ENCODE assay signal across 11 mouse cellular contexts in the genomic region with DNA sequence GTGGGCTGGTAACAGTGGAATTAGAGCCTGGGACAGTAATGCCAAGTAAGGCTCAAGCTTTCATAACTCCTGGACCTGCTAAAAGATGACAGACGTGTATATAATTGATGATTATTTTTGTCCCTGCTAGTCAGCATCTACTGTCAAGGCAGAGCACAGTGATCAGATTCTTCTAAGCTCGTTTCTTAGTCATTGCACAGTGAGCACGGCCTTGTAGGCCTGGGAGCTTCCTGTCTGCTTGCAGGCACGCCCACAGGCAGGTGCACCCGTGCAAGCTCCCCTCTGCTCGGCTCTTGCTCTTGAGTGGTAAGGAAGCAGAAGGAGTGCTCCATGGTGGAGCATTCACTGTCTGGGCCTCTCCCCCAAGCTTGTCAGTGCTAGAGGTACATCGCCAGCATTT. TPM values are rescaled to one million over a fixed set of nuclear protein-coding genes. Genes with fewer than 3 reads are reported as not detected.
DNase-seq lines count a peak whose midpoint lies in the region; ATAC-seq and TF ChIP-seq lines count a peak whose summit lies in the region.
"Had no signal": no experiment of that assay in that cellular context is flagged by ENCODE, and none has a peak within 500 bp of the region (broad histone marks: within the 10 kb centered on the region; RNA-seq: fewer than 3 reads in every experiment).

No protein-coding gene starts in this region.

- 46% methylated on average over 7 of the region's 7 CpGs for WGBS in intestine, postnatal 0 days
- WGBS in thymus, adult 2 months = 24% methylated on average over 7 of the region's 7 CpGs

- peak overlapping the region; percentile 78 for H3K27ac ChIP-seq in intestine, postnatal 0 days (ENCODE audit: low read depth, low read length)
- peak overlapping the region; percentile 49 for H3K27ac ChIP-seq in thymus, adult 2 months (ENCODE audit: control insufficient read depth, insufficient read depth, low read length)
- H3K27ac ChIP-seq: lung, embryonic 15.5 days had no signal

- peak; percentile 29 for DNase-seq in layer of hippocampus, adult 9-11 months
- no peak for DNase-seq in layer of hippocampus, adult 8-10 months (ENCODE audit: low spot score in 2 of 2)
- peak; percentile 75 for DNase-seq in brain, adult 2 months (ENCODE audit: low read depth, low spot score)
- DNase-seq in thymus, adult 2 months = peak; percentile 66
- no peak for DNase-seq in retina, postnatal 1 day
- no peak for DNase-seq in layer of hippocampus, postnatal 36 days
- no peak for DNase-seq in lung, postnatal 14 days
- DNase-seq: gastrocnemius, postnatal 25 days; kidney, postnatal 4 days had no signal

- ATAC-seq in intestine, postnatal 0 days = peak; percentile 73

- H3K4me2 ChIP-seq in intestine, postnatal 0 days (replicated peaks; ENCODE audit: low read depth) = no peak overlapping the region
- H3K4me2 ChIP-seq: lung, embryonic 15.5 days had no signal

- H3K4me1 ChIP-seq in intestine, postnatal 0 days (replicated peaks; ENCODE audit: control insufficient read depth, insufficient read depth, low read length) = peaks cover 10% of the 10 kb centered on the region; the same call in 1 of the 2 replicates
- H3K4me1 ChIP-seq in thymus, adult 2 months (replicated peaks; ENCODE audit: control insufficient read depth, insufficient read depth, low read length) = peaks cover 8% of the 10 kb centered on the region

- no peak overlapping the region for H3K4me3 ChIP-seq in intestine, postnatal 0 days (ENCODE audit: low read depth, low read length)
- no peak overlapping the region for H3K4me3 ChIP-seq in thymus, adult 2 months (ENCODE audit: control insufficient read depth, insufficient read depth, low read length)
- H3K4me3 ChIP-seq: lung, embryonic 15.5 days had no signal

- H3K36me3 ChIP-seq in intestine, postnatal 0 days (ENCODE audit: control insufficient read depth, insufficient read depth) = peaks cover 7% of the 10 kb centered on the region; the same call in 1 of the 2 replicates
- no peaks in the 10 kb centered on the region for H3K36me3 ChIP-seq in thymus, adult 2 months (ENCODE audit: control insufficient read depth, insufficient read depth, low read length)
- H3K36me3 ChIP-seq: lung, embryonic 15.5 days had no signal

- H3K27me3 ChIP-seq in intestine, postnatal 0 days (replicated peaks; ENCODE audit: control insufficient read depth, insufficient read depth, low read length) = no peaks in the 10 kb centered on the region
- no peaks in the 10 kb centered on the region for H3K27me3 ChIP-seq in thymus, adult 2 months (ENCODE audit: control insufficient read depth, insufficient read depth, low read length)
- H3K27me3 ChIP-seq: lung, embryonic 15.5 days had no signal

- no peak for TF ChIP-seq CTCF in intestine, postnatal 0 days (IDR thresholded peaks at IDR 0.05; ENCODE audit: low read depth)
- TF ChIP-seq CTCF in thymus, adult 2 months (IDR thresholded peaks at IDR 0.05; ENCODE audit: borderline replicate concordance, control insufficient read depth, extremely low read depth, insufficient read depth, low read length, poor library complexity) = no peak

- no peak for TF ChIP-seq POLR2A in thymus, adult 2 months (IDR thresholded peaks at IDR 0.05; ENCODE audit: control insufficient read depth, extremely low read depth, insufficient read depth, low read length, poor library complexity)

- no peak overlapping the region for H3K9ac ChIP-seq in intestine, postnatal 0 days (ENCODE audit: low read depth, low read length)
- H3K9ac ChIP-seq: lung, embryonic 15.5 days had no signal

- no peaks in the 10 kb centered on the region for H3K9me3 ChIP-seq in intestine, postnatal 0 days (ENCODE audit: control insufficient read depth)
- H3K9me3 ChIP-seq: lung, embryonic 15.5 days had no signal

RNA-seq across cellular contexts. Expression of gene Anapc16, which starts 25.2 kb away (rescaled TPM):
- total RNA-seq in layer of hippocampus, adult 8-10 months (2022) = 10 to 100 TPM; 66.2 to 69.6 (median 67.9) TPM
- polyA plus RNA-seq in intestine, postnatal 0 days (2015; fragmentation: Nextera tagmentation; extraction: Ambion mirVana) = 98.4 and 100 TPM in 2 replicates
- polyA plus RNA-seq in thymus, adult 2 months (2012; rRNA removed) = 108 and 136 TPM in 2 replicates
- total RNA-seq in layer of hippocampus, postnatal 36 days (2021) = 10 to 100 TPM; 69.8 to 71.1 TPM

RNA-seq across cellular contexts. Expression of gene Ascc1, which starts 25.6 kb away (rescaled TPM):
- 10 to 100 TPM; 17.0 to 19.1 (median 17.7) TPM for total RNA-seq in layer of hippocampus, adult 8-10 months (2022)
- polyA plus RNA-seq in intestine, postnatal 0 days (2015; fragmentation: Nextera tagmentation; extraction: Ambion mirVana) = 28.7 TPM in 2 replicates
- 24.2 and 26.2 TPM in 2 replicates for polyA plus RNA-seq in thymus, adult 2 months (2012; rRNA removed)
- total RNA-seq in layer of hippocampus, postnatal 36 days (2021) = 10 to 100 TPM; 14.3 to 18.1 TPM

Comparison
In these comparisons a context has a peak if more than half of its experiments do, and no peak if none do; other contexts are left out.
1. DNase-seq: peak in layer of hippocampus, adult 9-11 months (single experiment), brain, adult 2 months (single experiment) and thymus, adult 2 months (single experiment); none in layer of hippocampus, adult 8-10 months (0 of 2), retina, postnatal 1 day (single experiment), layer of hippocampus, postnatal 36 days (0 of 2) and lung, postnatal 14 days (single experiment).